Mouse (Mus musculus) liver, embryonic 16.5 days (tissue): Measurements from ENCODE around the gene Soat1. TPM values are rescaled to one million over a fixed set of nuclear protein-coding genes. Genes with fewer than 3 reads are reported as not detected.

ENCODE experiments used
- ATAC-seq: fragments of 200-750 bp; cut with Nextera tagmentation; 2 replicates; pipeline ENCODE4 v1.8.0; 2017; ENCODE audit warnings: low read depth, mild to moderate bottlenecking, moderate number of reproducible peaks, moderate library complexity
- H3K27ac ChIP-seq: fragments of 300-500 bp; sonication (generic); 2 replicates; pipeline ENCODE4 v1.5.1; 2014; ENCODE audit warnings: mild to moderate bottlenecking, low read length
- H3K27me3 ChIP-seq: fragments of 300-500 bp; sonication (generic); 2 replicates; pipeline ENCODE4 v1.6.1; 2014; ENCODE audit warnings: low read depth, low read length, mixed read lengths; ENCODE audit not compliant: control insufficient read depth, insufficient read depth
- H3K36me3 ChIP-seq: fragments of 300-500 bp; sonication (generic); 2 replicates; pipeline ENCODE4 v1.6.1; 2014; ENCODE audit warnings: mild to moderate bottlenecking; ENCODE audit not compliant: control insufficient read depth, insufficient read depth
- H3K4me1 ChIP-seq: fragments of 300-500 bp; sonication (generic); 2 replicates; pipeline ENCODE4 v1.6.1; 2014; ENCODE audit warnings: low read depth, low read length, mixed read lengths; ENCODE audit not compliant: control insufficient read depth
- H3K4me2 ChIP-seq: fragments of 300-500 bp; sonication (generic); 2 replicates; pipeline ENCODE4 v1.6.1; 2014; ENCODE audit warnings: low read depth, low read length, mixed read lengths
- H3K4me3 ChIP-seq: fragments of 300-500 bp; sonication (generic); 2 replicates; pipeline ENCODE4 v1.5.1; 2014; ENCODE audit warnings: low read depth, mild to moderate bottlenecking, low read length
- H3K9ac ChIP-seq: fragments of 300-500 bp; sonication (generic); 2 replicates; pipeline ENCODE4 v1.6.1; 2014; ENCODE audit warnings: low read depth, low read length
- H3K9me3 ChIP-seq: fragments of 300-500 bp; sonication (generic); replicated peaks from 2 replicates; pipeline ENCODE4 v1.6.1; 2016; ENCODE audit warnings: low read length; ENCODE audit not compliant: control insufficient read depth
- WGBS: fragments of 180-500 bp; shearing (Covaris S2); extraction: QIAGEN DNeasy Blood & Tissue Kit; methylation state at CpG from one replicate; pipeline ENCODE4 v1.1.7; 2014; ENCODE audit not compliant: insufficient replicate concordance; 5-methylcytosine and 5-hydroxymethylcytosine counted together
- polyA plus RNA-seq: library from polyadenylated mRNA; unstranded; fragments of >200 nt; fragmentation: Nextera tagmentation; extraction: Ambion mirVana; gene quantifications from 2 replicates; pipeline ENCODE4 v1.2.1, GENCODE M21; 2015

The Soat1 gene
- polyA plus RNA-seq, 1 experiment from 2014 or later = 26.1 TPM

- 74% methylated on average over 7 of the region's 7 CpGs for whole genome bisulfite sequencing
- ATAC-seq = no peak
These were observed 25.0 kb downstream of the Soat1 start for GRCm38 (mm10) chr1:156449089-156449488.

GRCm38 (mm10) chr1:156445049-156445448 is 29.1 kb downstream of the Soat1 start:
- H3K36me3 ChIP-seq = no peaks in the 10 kb centered on the region
- no peak overlapping the region for H3K27ac ChIP-seq
- no peak overlapping the region for H3K9ac ChIP-seq
- no peak overlapping the region for H3K4me3 ChIP-seq
- no peaks in the 10 kb centered on the region for H3K9me3 ChIP-seq
- no peak for ATAC-seq
- H3K4me2 ChIP-seq = no peak overlapping the region
- no peaks in the 10 kb centered on the region for H3K27me3 ChIP-seq
- 84% methylated on average over 1 of the region's 1 CpGs for WGBS
- H3K4me1 ChIP-seq = no peaks in the 10 kb centered on the region

More at GRCm38 (mm10) chr1:156449089-156449488, 25.0 kb downstream of the Soat1 start:
- Histone ChIP-seq H3K27ac (no peak overlapping the region), H3K4me2 (no peak overlapping the region), H3K4me1 (no peaks in the 10 kb centered on the region), H3K9ac (no peak overlapping the region), H3K27me3 (no peaks in the 10 kb centered on the region), H3K36me3 (no peaks in the 10 kb centered on the region), H3K9me3 (no peaks in the 10 kb centered on the region), H3K4me3 (no peak overlapping the region)

- WGBS = 66% methylated on average over 6 of the region's 6 CpGs
- Histone ChIP-seq H3K27ac (no peak overlapping the region), H3K4me1 (no peaks in the 10 kb centered on the region), H3K9ac (no peak overlapping the region), H3K9me3 (no peaks in the 10 kb centered on the region), H3K36me3 (no peaks in the 10 kb centered on the region), H3K4me2 (no peak overlapping the region), H3K4me3 (no peak overlapping the region), H3K27me3 (no peaks in the 10 kb centered on the region)
- no peak for ATAC-seq
These were observed 31.4 kb downstream of the Soat1 start for GRCm38 (mm10) chr1:156442776-156443175.

- H3K4me2 ChIP-seq = no peak overlapping the region
- no peak for ATAC-seq
- H3K27ac ChIP-seq = no peak overlapping the region
- H3K9me3 ChIP-seq = no peaks in the 10 kb centered on the region
- no peaks in the 10 kb centered on the region for H3K4me1 ChIP-seq
- no peak overlapping the region for H3K9ac ChIP-seq
- no peak overlapping the region for H3K4me3 ChIP-seq
- WGBS = 76% methylated on average over 12 of the region's 12 CpGs
- H3K27me3 ChIP-seq = no peaks in the 10 kb centered on the region
- no peaks in the 10 kb centered on the region for H3K36me3 ChIP-seq
These were observed 31.9 kb downstream of the Soat1 start for GRCm38 (mm10) chr1:156442266-156442665.

- Histone ChIP-seq H3K36me3 (0 out of 2 replicates have a peak, but pooled peaks cover 5% of the 10 kb centered on the region), H3K9ac (no peak overlapping the region)
- ATAC-seq = no peak
These were observed 36.4 kb downstream of the Soat1 start for GRCm38 (mm10) chr1:156437726-156438125.

GRCm38 (mm10) chr1:156437016-156437708 is 37.0 kb downstream of the Soat1 start:
- ATAC-seq = no peak
- Histone ChIP-seq H3K9me3 (no peaks in the 10 kb centered on the region), H3K27ac (no peak overlapping the region), H3K4me1 (no peaks in the 10 kb centered on the region), H3K4me2 (no peak overlapping the region), H3K27me3 (no peaks in the 10 kb centered on the region), H3K9ac (no peak overlapping the region), H3K4me3 (no peak overlapping the region), H3K36me3 (0 out of 2 replicates have a peak, but pooled peaks cover 5% of the 10 kb centered on the region)
- WGBS = 67% methylated on average over 8 of the region's 8 CpGs

More at GRCm38 (mm10) chr1:156437726-156438125, 36.4 kb downstream of the Soat1 start:
- Histone ChIP-seq H3K4me3 (no peak overlapping the region), H3K27me3 (no peaks in the 10 kb centered on the region), H3K9me3 (no peaks in the 10 kb centered on the region), H3K27ac (no peak overlapping the region), H3K4me2 (no peak overlapping the region), H3K4me1 (no peaks in the 10 kb centered on the region)
- 51% methylated on average over 5 of the region's 5 CpGs for WGBS

GRCm38 (mm10) chr1:156433497-156433896 is 40.6 kb downstream of the Soat1 start:
- Histone ChIP-seq H3K36me3 (0 out of 2 replicates have a peak, but pooled peaks cover 5% of the 10 kb centered on the region), H3K27ac (no peak overlapping the region), H3K9ac (no peak overlapping the region), H3K27me3 (no peaks in the 10 kb centered on the region), H3K4me3 (no peak overlapping the region), H3K4me1 (no peaks in the 10 kb centered on the region), H3K4me2 (no peak overlapping the region), H3K9me3 (no peaks in the 10 kb centered on the region)
- 65% methylated on average over 3 of the region's 3 CpGs for WGBS
- ATAC-seq = no peak

GRCm38 (mm10) chr1:156432498-156432897 is 41.6 kb downstream of the Soat1 start:
- no peaks in the 10 kb centered on the region for H3K27me3 ChIP-seq
- no peak overlapping the region for H3K9ac ChIP-seq
- no peak for ATAC-seq
- no peak overlapping the region for H3K4me3 ChIP-seq
- H3K4me2 ChIP-seq = no peak overlapping the region
- H3K9me3 ChIP-seq = no peaks in the 10 kb centered on the region
- no peaks in the 10 kb centered on the region for H3K4me1 ChIP-seq
- H3K27ac ChIP-seq = no peak overlapping the region
- WGBS = 68% methylated on average over 10 of the region's 10 CpGs
- H3K36me3 ChIP-seq = 0 out of 2 replicates have a peak, but pooled peaks cover 5% of the 10 kb centered on the region

- H3K9me3 ChIP-seq = no peaks in the 10 kb centered on the region
- no peak overlapping the region for H3K27ac ChIP-seq
- H3K4me1 ChIP-seq = no peaks in the 10 kb centered on the region
- no peaks in the 10 kb centered on the region for H3K36me3 ChIP-seq
- H3K4me3 ChIP-seq = no peak overlapping the region
- whole genome bisulfite sequencing = 69% methylated on average over 6 of the region's 6 CpGs
- no peaks in the 10 kb centered on the region for H3K27me3 ChIP-seq
- H3K4me2 ChIP-seq = no peak overlapping the region
- H3K9ac ChIP-seq = no peak overlapping the region
- no peak for ATAC-seq
These were observed 45.7 kb downstream of the Soat1 start for GRCm38 (mm10) chr1:156428434-156428833.
